Mouse (Mus musculus) MEL (cell line): Measurements from ENCODE around the gene Gm8909. TPM values are rescaled to one million over a fixed set of nuclear protein-coding genes. Genes with fewer than 3 reads are reported as not detected.

Source experiments
- DNase-seq: peaks from one replicate; pipeline ENCODE4 v3.0.0; 2011; ENCODE audit warnings: low read depth, low spot score
- H3K27ac ChIP-seq: 2 replicates; pipeline ENCODE4 v1.5.1; 2012; ENCODE audit warnings: low read depth, mild to moderate bottlenecking, control low read depth, low read length, moderate library complexity; ENCODE audit not compliant: control insufficient read depth
- H3K27me3 ChIP-seq, 2 experiments: fragments of 150-350 bp in 1 of 2; sonication (generic) in 1 of 2; 2 replicates each; pipeline ENCODE4 v1.6.1; 2012; ENCODE audit warnings: low read length in 2 of 2, mild to moderate bottlenecking in 2 of 2, improper control_type of control experiment in 1 of 2, moderate library complexity in 1 of 2; ENCODE audit not compliant: insufficient read depth in 2 of 2, control insufficient read depth in 1 of 2
- H3K36me3 ChIP-seq, 2 experiments: 2 replicates each; pipeline ENCODE4 v1.6.1; 2012 to 2014; ENCODE audit warnings: low read length in 2 of 2, improper control_type of control experiment in 1 of 2, inconsistent platforms in 1 of 2, mild to moderate bottlenecking in 1 of 2; ENCODE audit not compliant: insufficient read depth in 2 of 2, control insufficient read depth in 1 of 2
- H3K4me1 ChIP-seq, 2 experiments: fragments of 150-350 bp in 1 of 2; sonication (generic) in 1 of 2; 2 replicates each; pipeline ENCODE4 v1.6.1; 2012; ENCODE audit warnings: low read length in 2 of 2, improper control_type of control experiment in 1 of 2, mild to moderate bottlenecking in 1 of 2; ENCODE audit not compliant: insufficient read depth in 2 of 2, control insufficient read depth in 1 of 2
- H3K4me3 ChIP-seq, 2 experiments: fragments of 150-350 bp in 1 of 2; sonication (generic) in 1 of 2; 2 replicates each; pipeline ENCODE4 v1.5.1; 2012; ENCODE audit warnings: low read depth in 2 of 2, low read length in 2 of 2, mild to moderate bottlenecking in 2 of 2, moderate library complexity in 2 of 2, control low read depth in 1 of 2, improper control_type of control experiment in 1 of 2; ENCODE audit not compliant: control insufficient read depth in 1 of 2, insufficient read depth in 1 of 2
- H3K79me2 ChIP-seq: 2 replicates; pipeline ENCODE4 v1.6.1; 2012; ENCODE audit warnings: mild to moderate bottlenecking, low read length, moderate library complexity; ENCODE audit not compliant: control insufficient read depth, poor library complexity, insufficient read depth
- H3K9ac ChIP-seq: 2 replicates; pipeline ENCODE4 v1.6.1; 2012; ENCODE audit warnings: low read depth, mild to moderate bottlenecking, control low read depth, low read length, moderate library complexity; ENCODE audit not compliant: control insufficient read depth, poor library complexity, severe bottlenecking
- H3K9me3 ChIP-seq: fragments of 150-350 bp; sonication (generic); replicated peaks from 2 replicates; pipeline ENCODE4 v1.6.1; 2012; ENCODE audit warnings: mild to moderate bottlenecking, low read length, improper control_type of control experiment, moderate library complexity; ENCODE audit not compliant: insufficient read depth
- CHD1 ChIP-seq: IDR thresholded peaks from 2 replicates; pipeline ENCODE4 v1.6.1; 2012; ENCODE audit warnings: low read depth, mild to moderate bottlenecking, inconsistent platforms, low read length, improper control_type of control experiment
- E2F4 ChIP-seq: IDR thresholded peaks from 2 replicates; pipeline ENCODE4 v1.6.1; 2011; ENCODE audit warnings: low read depth, low read length, improper control_type of control experiment, borderline replicate concordance
- ELF1 ChIP-seq: IDR thresholded peaks from 2 replicates; pipeline ENCODE4 v1.6.1; 2014; ENCODE audit warnings: low read depth, mild to moderate bottlenecking, inconsistent platforms, low read length, improper control_type of control experiment, moderate library complexity
- EP300 ChIP-seq, 2 experiments: IDR thresholded peaks; 2 replicates each; pipeline ENCODE4 v1.6.1; 2011; ENCODE audit warnings: improper control_type of control experiment in 2 of 2, low read length in 2 of 2, low read depth in 1 of 2, mild to moderate bottlenecking in 1 of 2
- ETS1 ChIP-seq: IDR thresholded peaks from 2 replicates; pipeline ENCODE4 v1.6.1; 2012; ENCODE audit warnings: low read depth, mild to moderate bottlenecking, inconsistent platforms, low read length, improper control_type of control experiment, moderate library complexity
- GABPA ChIP-seq: IDR thresholded peaks from 2 replicates; pipeline ENCODE4 v1.6.1; 2012; ENCODE audit warnings: low read depth, mild to moderate bottlenecking, inconsistent platforms, low read length, improper control_type of control experiment, moderate library complexity
- GATA1 ChIP-seq: IDR thresholded peaks from 2 replicates; pipeline ENCODE4 v1.6.1; 2011; ENCODE audit warnings: low read depth, low read length, improper control_type of control experiment
- KAT2A ChIP-seq: conservative IDR thresholded peaks from 2 replicates; pipeline ENCODE4 v1.6.1; 2012; ENCODE audit warnings: low read depth, low read length, improper control_type of control experiment, inconsistent platforms
- MAX ChIP-seq: IDR thresholded peaks from 2 replicates; pipeline ENCODE4 v1.6.1; 2011; ENCODE audit warnings: low read length, improper control_type of control experiment
- MAZ ChIP-seq: IDR thresholded peaks from 2 replicates; pipeline ENCODE4 v1.6.1; 2012; ENCODE audit warnings: low read depth, mild to moderate bottlenecking, inconsistent platforms, low read length, improper control_type of control experiment
- MEF2A ChIP-seq: IDR thresholded peaks from 2 replicates; pipeline ENCODE4 v1.6.1; 2014; ENCODE audit warnings: low read depth, mild to moderate bottlenecking, inconsistent platforms, low read length, improper control_type of control experiment; ENCODE audit not compliant: poor library complexity, insufficient replicate concordance, severe bottlenecking; ENCODE audit errors: extremely low read depth
- MXI1 ChIP-seq: IDR thresholded peaks from 2 replicates; pipeline ENCODE4 v1.6.1; 2011; ENCODE audit warnings: mild to moderate bottlenecking, low read depth, low read length, improper control_type of control experiment
- MYC ChIP-seq: IDR thresholded peaks from 2 replicates; pipeline ENCODE4 v1.6.1; 2011; ENCODE audit warnings: low read depth, mild to moderate bottlenecking, low read length, improper control_type of control experiment, moderate library complexity
- NRF1 ChIP-seq: IDR thresholded peaks from 2 replicates; pipeline ENCODE4 v1.6.1; 2014; ENCODE audit warnings: low read depth, mild to moderate bottlenecking, inconsistent platforms, low read length, improper control_type of control experiment, moderate library complexity; ENCODE audit not compliant: poor library complexity, insufficient read depth, severe bottlenecking
- POLR2AphosphoS5 ChIP-seq: IDR thresholded peaks from 2 replicates; pipeline ENCODE4 v1.6.1; 2012; ENCODE audit warnings: low read depth, borderline replicate concordance, mild to moderate bottlenecking, inconsistent platforms, low read length, moderate library complexity, mixed read lengths
- SIN3A ChIP-seq: IDR thresholded peaks from 2 replicates; pipeline ENCODE4 v1.6.1; 2012; ENCODE audit warnings: low read length, improper control_type of control experiment, inconsistent platforms
- TCF12 ChIP-seq: IDR thresholded peaks from 2 replicates; pipeline ENCODE4 v1.6.1; 2014; ENCODE audit warnings: low read depth, mild to moderate bottlenecking, inconsistent platforms, low read length, improper control_type of control experiment, moderate library complexity
- UBTF ChIP-seq: IDR thresholded peaks from 2 replicates; pipeline ENCODE4 v1.6.1; 2012; ENCODE audit warnings: low read depth, mild to moderate bottlenecking, inconsistent platforms, low read length, improper control_type of control experiment, moderate library complexity, borderline replicate concordance; ENCODE audit not compliant: insufficient read depth
- ZKSCAN1 ChIP-seq: IDR thresholded peaks from 2 replicates; pipeline ENCODE4 v1.6.1; 2012; ENCODE audit warnings: low read depth, mild to moderate bottlenecking, inconsistent platforms, low read length, improper control_type of control experiment, moderate library complexity
- ZNF384 ChIP-seq: IDR thresholded peaks from 2 replicates; pipeline ENCODE4 v1.6.1; 2012; ENCODE audit warnings: low read depth, mild to moderate bottlenecking, inconsistent platforms, low read length, improper control_type of control experiment
- polyA plus RNA-seq, 2 experiments: library from polyadenylated mRNA; stranded (reverse) in 1 of 2; unstranded in 1 of 2; fragments of >175 nt in 1 of 2; fragments of >200 nt in 1 of 2; gene quantifications; 2 replicates each; pipeline versions ENCODE4 v1.2.1 to v1.2.4; 2012; ENCODE audit warnings: low replicate concordance in 2 of 2, low read depth in 1 of 2; ENCODE audit not compliant: insufficient read length in 2 of 2, insufficient read depth in 1 of 2, missing spikeins in 1 of 2
- total RNA-seq: library from RNA; depleted of rRNA; stranded (reverse); fragments of 300-350 nt; gene quantifications from 2 replicates; pipeline ENCODE4 v1.2.3, GENCODE M21; 2012; rRNA removed

The Gm8909 gene
- not detected in 2 replicates for total RNA-seq
- polyA plus RNA-seq, result 1 to 10 TPM in 1 of 2 experiments, not detected in 1; 3.0 TPM

- no peak for DNase-seq
- Histone ChIP-seq H3K9ac (no peak within 1 kb of the TSS), H3K79me2 (no peaks in the 10 kb centered on the region), H3K36me3 (no peaks in the 10 kb centered on the region), H3K4me1 (no peaks in the 10 kb centered on the region), H3K4me3 (no peak within 1 kb of the TSS), H3K27ac (no peak within 1 kb of the TSS), H3K9me3 (no peaks in the 10 kb centered on the region), H3K27me3 (no peaks in the 10 kb centered on the region; a peak in 1 of 4 replicates)
- TF ChIP-seq ELF1 (no peak), E2F4 (no peak), ETS1 (no peak), UBTF (no peak), GABPA (no peak), ZNF384 (no peak), KAT2A (no peak), SIN3A (no peak), MEF2A (no peak)
Observed at GRCm38 (mm10) chr17:36168039-36168652, at the start of gene Gm8909. Gm8909 (minus strand) TSS chr17:36168537.

- Histone ChIP-seq H3K79me2 (no peaks in the 10 kb centered on the region), H3K4me1 (no peaks in the 10 kb centered on the region), H3K27ac (no peak overlapping the region), H3K27me3 (peaks cover 19 to 21% of the 10 kb centered on the region in 2 experiments), H3K4me3 (no peak overlapping the region), H3K9ac (no peak overlapping the region), H3K9me3 (no peaks in the 10 kb centered on the region), H3K36me3 (no peaks in the 10 kb centered on the region)
- TF ChIP-seq NRF1 (no peak), GABPA (no peak), EP300 (IDR thresholded peaks at IDR 0.05; ENCODE audit: low read depth in 1 of 2, low read length in 2 of 2) (no peak), CHD1 (no peak), POLR2AphosphoS5 (no peak), ZKSCAN1 (no peak), ZNF384 (no peak), MEF2A (no peak), ETS1 (no peak), MXI1 (no peak), MYC (no peak), GATA1 (no peak), MAZ (no peak), TCF12 (no peak), MAX (no peak)
- no peak for DNase-seq
Observed at GRCm38 (mm10) chr17:36215586-36215985, 47.2 kb upstream of the Gm8909 start.
